Mouse (Mus musculus) lung, postnatal 0 days (tissue): ENCODE data around the gene Tspan12.

ENCODE experiments used
- CTCF ChIP-seq: IDR thresholded peaks from 2 replicates; pipeline ENCODE4 v1.5.1; 2016; ENCODE audit warnings: antibody characterized with exemption, mild to moderate bottlenecking
- EP300 ChIP-seq: IDR thresholded peaks from 2 replicates; pipeline ENCODE4 v1.6.1; 2016; ENCODE audit warnings: antibody characterized with exemption, mild to moderate bottlenecking, control low read depth

GRCm38 (mm10) chr6:21797087-21797486 lies 55.2 kb downstream of the Tspan12 start:
- no peak for TF ChIP-seq CTCF
- TF ChIP-seq EP300, result peak; percentile 62
